Comparison of ENCODE assay signal across 8 mouse cellular contexts in genomic region chr3:107528401-107529118, GRCm38 (mm10). TPM values are rescaled to one million over a fixed set of nuclear protein-coding genes. Genes with fewer than 3 reads are reported as not detected.
A peak's percentile ranks its signal among the peaks of the same experiment; 100 is the strongest.
DNase-seq lines count a peak whose midpoint lies in the region; ATAC-seq and TF ChIP-seq lines count a peak whose summit lies in the region.
"Had no signal": no experiment of that assay in that cellular context is flagged by ENCODE, and none has a peak within 500 bp of the region (broad histone marks: within the 10 kb centered on the region; RNA-seq: fewer than 3 reads in every experiment).

No protein-coding gene starts in this region.

- TF ChIP-seq EP300 in liver, postnatal 0 days (IDR thresholded peaks at IDR 0.05; ENCODE audit: low read depth): no peak

- no peaks in the 10 kb centered on the region for H3K36me3 ChIP-seq in heart, embryonic 12.5 days
- H3K36me3 ChIP-seq in liver, postnatal 0 days (replicated peaks; ENCODE audit: insufficient read depth, low read length): no peaks in the 10 kb centered on the region
- H3K36me3 ChIP-seq: liver, embryonic 13.5 days had no signal

- H3K4me1 ChIP-seq in heart, embryonic 12.5 days (replicated peaks): peaks cover 20% of the 10 kb centered on the region
- no peaks in the 10 kb centered on the region for H3K4me1 ChIP-seq in liver, postnatal 0 days (ENCODE audit: insufficient read depth)
- H3K4me1 ChIP-seq: liver, embryonic 13.5 days had no signal

- H3K4me3 ChIP-seq in heart, embryonic 12.5 days: no peak overlapping the region
- no peak overlapping the region for H3K4me3 ChIP-seq in liver, postnatal 0 days (ENCODE audit: low read depth, low read length)
- H3K4me3 ChIP-seq: liver, embryonic 13.5 days had no signal

- peak overlapping the region; percentile 83 for H3K27ac ChIP-seq in heart, embryonic 12.5 days (ENCODE audit: poor library complexity, severe bottlenecking)
- H3K27ac ChIP-seq in liver, postnatal 0 days (ENCODE audit: low read depth): no peak overlapping the region
- H3K27ac ChIP-seq: liver, embryonic 13.5 days had no signal

- DNase-seq in adrenal gland, postnatal 25 days: peak; percentile 19
- DNase-seq in cerebellum, adult 9-10 months: peak; percentile 84
- DNase-seq in left cerebral cortex, postnatal 14 days (ENCODE audit: low spot score in 2 of 2): peak; percentile 90 to 95
- DNase-seq in right cerebral cortex, postnatal 14 days: peak; percentile 76
- DNase-seq in liver, postnatal 0 days: no peak
- no peak for DNase-seq in kidney, adult 9 months
- DNase-seq: liver, embryonic 13.5 days had no signal

- 27% methylated on average over 9 of the region's 9 CpGs for WGBS in heart, embryonic 12.5 days
- 43% methylated on average over 9 of the region's 9 CpGs for WGBS in liver, postnatal 0 days (ENCODE audit: insufficient replicate concordance)

- no peaks in the 10 kb centered on the region for H3K9me3 ChIP-seq in heart, embryonic 12.5 days (replicated peaks)
- no peaks in the 10 kb centered on the region for H3K9me3 ChIP-seq in liver, postnatal 0 days (ENCODE audit: low read length)
- H3K9me3 ChIP-seq: liver, embryonic 13.5 days had no signal

- peak; percentile 51; the same call in 1 of the 2 replicates for ATAC-seq in heart, embryonic 12.5 days (ENCODE audit: insufficient number of reproducible peaks, low FRiP score)
- ATAC-seq in liver, postnatal 0 days: no peak

- TF ChIP-seq CTCF in liver, postnatal 0 days (IDR thresholded peaks at IDR 0.05; ENCODE audit: low read depth): no peak

- 0 out of 2 replicates have a peak overlapping the region, but pooled peaks have one; percentile 14 for H3K9ac ChIP-seq in heart, embryonic 12.5 days
- H3K9ac ChIP-seq in liver, postnatal 0 days (replicated peaks): no peak overlapping the region
- H3K9ac ChIP-seq: liver, embryonic 13.5 days had no signal

- intact Hi-C loops in left cerebral cortex, postnatal 14 days (cut with DNase I): no loop called here

- peak overlapping the region; percentile 50 for H3K4me2 ChIP-seq in heart, embryonic 12.5 days
- no peak overlapping the region for H3K4me2 ChIP-seq in liver, postnatal 0 days (ENCODE audit: low read depth, low read length)
- H3K4me2 ChIP-seq: liver, embryonic 13.5 days had no signal

- no peaks in the 10 kb centered on the region; the same call in 1 of the 2 replicates for H3K27me3 ChIP-seq in heart, embryonic 12.5 days (replicated peaks)
- no peaks in the 10 kb centered on the region for H3K27me3 ChIP-seq in liver, postnatal 0 days (ENCODE audit: insufficient read depth, low read length)
- H3K27me3 ChIP-seq: liver, embryonic 13.5 days had no signal

RNA-seq across cellular contexts. Expression of gene Slc6a17, which starts 10.7 kb away (rescaled TPM):
- 2.1 and 2.7 TPM in 2 replicates for total RNA-seq in adrenal gland, postnatal 25 days (2021)
- 3.9 and 4.6 TPM in 2 replicates for polyA plus RNA-seq in heart, embryonic 12.5 days (2016; fragmentation: Nextera tagmentation; extraction: Ambion mirVana)
- 100 to 1,000 TPM; 365 to 381 TPM for total RNA-seq in left cerebral cortex, postnatal 14 days (2021)
- 0.02 and 0.08 TPM in 2 replicates for polyA plus RNA-seq in liver, postnatal 0 days (2015; fragmentation: Nextera tagmentation; extraction: Ambion mirVana)

RNA-seq across cellular contexts. Expression of gene Ubl4b, which starts 26.3 kb away (rescaled TPM):
- not detected in 2 replicates for total RNA-seq in adrenal gland, postnatal 25 days (2021)
- polyA plus RNA-seq in heart, embryonic 12.5 days (2016; fragmentation: Nextera tagmentation; extraction: Ambion mirVana): not detected in 2 replicates
- under 1 TPM in 1 of 2 experiments, not detected in 1; 0.24 TPM for total RNA-seq in left cerebral cortex, postnatal 14 days (2021)
- polyA plus RNA-seq in liver, postnatal 0 days (2015; fragmentation: Nextera tagmentation; extraction: Ambion mirVana): not detected in 2 replicates
- polyA plus RNA-seq: liver, embryonic 13.5 days had no signal

Comparison
In these comparisons a context has a peak if more than half of its experiments do, and no peak if none do; other contexts are left out.
1. DNase-seq: peak in adrenal gland, postnatal 25 days (single experiment), cerebellum, adult 9-10 months (single experiment), left cerebral cortex, postnatal 14 days (2 of 2) and right cerebral cortex, postnatal 14 days (single experiment); none in liver, postnatal 0 days (single experiment) and kidney, adult 9 months (single experiment).
2. RNA of gene Slc6a17, which starts 10.7 kb away (total RNA-seq): 365 to 381 TPM in left cerebral cortex, postnatal 14 days; 2.1 to 2.7 TPM in adrenal gland, postnatal 25 days; every median in the first group is over 10 times any median in the second.